Mouse (Mus musculus) lung, postnatal 14 days (tissue): ENCODE results near the gene Zfp605.
"Not testable (repeated sequence)": the region's sequence is repeated elsewhere in the genome, so short reads cannot be mapped to it uniquely, and the experiment has no call there.

Experiments
- DNase-seq: peaks from one replicate; pipeline ENCODE4 v3.0.0; 2021

Zfp605 gene

DNA sequence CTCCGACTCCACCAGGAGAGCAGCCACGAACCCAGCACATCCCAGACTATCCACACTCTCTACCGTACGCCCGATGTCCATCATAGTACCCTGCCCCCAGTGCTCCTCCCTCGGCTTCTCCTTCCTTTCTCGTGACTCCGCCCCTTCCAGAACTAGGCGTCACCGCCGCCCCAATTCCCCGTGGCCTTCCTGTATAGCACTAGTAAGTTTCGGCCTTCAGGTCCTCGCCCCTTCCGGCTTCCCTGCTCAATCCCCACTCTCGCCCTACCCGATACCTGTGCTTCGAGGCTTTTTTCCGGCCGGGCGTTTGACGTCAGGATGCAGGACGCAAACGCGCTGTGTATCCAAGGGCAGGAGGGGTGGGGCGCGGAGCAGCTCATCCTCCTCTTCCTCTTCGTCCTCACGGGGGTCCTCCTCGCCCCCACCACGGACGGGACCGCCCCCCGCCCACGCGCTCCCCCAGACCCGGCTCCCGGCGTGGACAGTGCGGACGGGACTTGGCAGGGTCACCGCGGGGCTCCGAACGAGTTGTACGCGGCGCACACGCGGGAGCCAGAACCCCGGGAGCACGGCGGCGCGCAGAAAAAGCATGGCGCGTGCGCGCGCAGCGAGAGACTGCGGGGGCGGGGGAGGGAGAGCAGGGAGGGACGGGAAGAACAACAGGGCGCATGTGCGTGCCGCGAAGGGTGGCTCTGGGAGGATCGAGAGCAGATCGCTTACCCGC, 2.1 kb upstream of the Zfp605 start, which contains the start of gene Gtpbp6:
Gtpbp6 (minus strand) TSS at position 617 of the 724 bp plus-strand sequence.
- DNase-seq, result peak; percentile 97

DNA sequence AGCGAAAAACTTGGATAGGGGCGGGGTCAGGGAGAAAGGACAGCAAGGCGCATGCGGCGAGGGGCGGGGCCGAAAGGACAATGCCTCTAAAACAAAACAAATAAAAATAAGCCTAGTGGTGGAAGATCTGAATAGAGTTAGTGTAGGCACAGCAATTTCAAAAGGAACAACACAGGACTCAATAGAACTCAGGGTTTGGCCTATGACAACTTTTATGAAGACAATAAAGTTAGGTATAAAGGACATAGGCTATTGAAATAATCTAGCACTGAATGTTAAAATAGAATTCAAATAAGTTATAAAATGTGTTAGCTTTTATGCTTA, 1.6 kb upstream of the Zfp605 start:
- DNase-seq, result no peak

DNA sequence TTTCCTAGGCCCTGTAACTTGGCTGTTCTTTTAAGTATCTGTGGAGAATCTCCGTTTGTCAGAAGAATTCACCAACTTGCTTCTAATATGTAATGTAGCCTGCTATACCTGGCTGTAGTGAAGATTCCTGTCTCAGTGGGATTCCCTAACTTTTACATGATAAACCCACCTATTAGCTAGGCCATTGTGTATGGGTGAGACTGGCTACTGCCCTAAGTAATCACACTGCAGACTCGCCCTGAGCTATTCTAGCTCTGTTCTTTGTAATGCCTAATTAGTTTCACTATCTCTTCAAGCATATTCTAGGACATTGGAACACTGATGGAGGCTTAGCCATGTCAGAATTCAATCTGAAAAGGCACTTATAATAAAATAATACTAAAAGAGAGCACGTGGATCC, 12.5 kb downstream of the Zfp605 start:
- DNase-seq, result not testable (repeated sequence)

DNA sequence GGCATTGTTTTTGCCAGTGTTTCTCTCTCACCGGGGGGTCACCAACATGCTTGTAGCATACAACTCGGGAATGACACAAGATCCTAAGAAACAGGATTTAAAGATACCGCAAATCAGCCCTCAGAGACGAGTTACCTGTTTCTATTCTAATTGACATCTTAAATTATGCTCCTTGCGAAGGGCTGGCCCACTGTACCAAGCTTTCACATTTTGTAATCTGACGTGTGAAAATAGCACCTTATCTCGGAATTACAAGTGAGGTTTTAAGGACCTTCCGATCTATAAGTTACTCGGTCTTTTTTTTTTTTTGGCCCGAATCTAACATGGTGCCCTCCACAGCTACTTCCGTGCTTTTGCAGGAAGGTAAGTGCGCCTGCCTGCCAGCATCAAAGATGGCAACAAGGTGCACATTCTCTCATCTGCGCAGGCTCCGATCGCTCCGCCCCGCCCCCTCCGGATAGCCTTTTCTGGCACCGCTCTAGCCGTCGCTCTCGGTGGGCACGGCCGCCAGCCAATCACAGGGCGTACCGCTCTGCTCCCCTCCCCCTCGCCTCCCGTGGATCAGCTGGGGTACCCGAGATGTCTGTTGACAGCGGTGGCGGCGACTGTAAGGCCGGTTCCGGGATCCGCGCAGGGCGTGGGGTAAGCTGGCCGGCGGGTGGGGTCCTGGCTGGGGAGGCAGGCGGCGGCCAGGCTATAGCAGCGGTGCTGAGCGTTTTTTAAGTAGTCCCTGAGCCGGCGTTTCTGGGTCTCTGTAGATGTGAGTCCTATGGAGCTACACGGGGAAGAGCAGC, 25.6 kb downstream of the Zfp605 start, which contains the start of gene Chfr:
Chfr (plus strand) TSS at position 550 of the 794 bp plus-strand sequence.
- DNase-seq, result peak; percentile 99

DNA sequence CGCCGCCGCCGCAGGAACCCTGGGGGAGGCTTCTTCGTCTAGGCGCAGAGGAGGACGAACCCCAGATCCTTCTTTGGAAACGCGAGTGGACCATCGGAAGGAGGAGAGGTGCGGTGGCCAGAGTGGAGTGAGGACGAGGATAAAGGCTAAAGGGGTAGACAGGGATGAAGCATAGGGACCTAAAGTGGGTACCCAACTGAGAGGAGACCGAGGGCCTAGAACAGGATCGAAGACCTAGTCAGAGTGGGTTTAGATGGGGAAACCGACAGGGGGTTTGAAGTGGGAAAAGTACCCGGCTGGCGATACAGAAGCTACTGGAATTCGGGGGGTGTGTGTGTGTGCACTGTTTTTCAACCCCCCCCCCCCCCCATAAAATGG, 26.2 kb downstream of the Zfp605 start:
- DNase-seq, result no peak

DNA sequence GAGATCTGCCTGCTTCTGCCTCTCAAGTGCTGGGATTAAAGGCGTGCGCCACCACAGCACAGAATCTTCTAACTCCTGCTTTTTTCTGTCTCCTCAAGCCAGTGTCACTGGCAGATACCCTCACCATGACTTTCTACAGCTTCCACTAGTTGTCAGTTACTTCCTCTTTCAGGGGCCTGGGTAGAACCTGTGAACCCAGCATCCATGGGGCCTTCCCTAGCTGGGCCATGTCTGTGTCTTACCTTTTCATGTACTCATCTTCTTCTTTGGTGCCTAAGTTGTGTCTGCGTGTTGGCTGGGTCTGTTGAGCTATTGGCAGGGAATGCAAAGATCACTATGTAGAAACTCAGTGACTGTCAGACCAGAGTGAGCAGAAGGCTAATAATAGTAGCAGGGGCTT, 27.9 kb downstream of the Zfp605 start:
- DNase-seq, result no peak

DNA sequence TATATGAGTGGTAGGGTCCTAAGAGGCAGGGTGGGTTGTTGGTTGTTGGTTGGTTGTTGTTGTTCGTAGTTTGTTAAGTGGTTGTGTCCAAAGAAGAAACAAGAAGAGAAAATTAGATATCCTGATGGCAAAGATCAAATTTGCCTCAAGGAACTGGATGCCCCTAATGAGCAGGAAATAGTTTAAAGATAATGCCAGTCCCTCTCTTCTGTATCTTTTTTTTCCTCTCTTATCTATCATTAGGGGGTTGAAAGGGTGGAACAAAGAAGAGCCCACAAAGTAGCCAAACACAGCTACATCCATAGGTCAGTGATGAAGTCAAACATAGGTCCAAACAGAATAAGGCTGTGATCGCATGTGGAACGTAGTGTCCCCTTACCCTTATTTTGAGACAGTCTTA, 29.4 kb downstream of the Zfp605 start:
- no peak for DNase-seq

DNA sequence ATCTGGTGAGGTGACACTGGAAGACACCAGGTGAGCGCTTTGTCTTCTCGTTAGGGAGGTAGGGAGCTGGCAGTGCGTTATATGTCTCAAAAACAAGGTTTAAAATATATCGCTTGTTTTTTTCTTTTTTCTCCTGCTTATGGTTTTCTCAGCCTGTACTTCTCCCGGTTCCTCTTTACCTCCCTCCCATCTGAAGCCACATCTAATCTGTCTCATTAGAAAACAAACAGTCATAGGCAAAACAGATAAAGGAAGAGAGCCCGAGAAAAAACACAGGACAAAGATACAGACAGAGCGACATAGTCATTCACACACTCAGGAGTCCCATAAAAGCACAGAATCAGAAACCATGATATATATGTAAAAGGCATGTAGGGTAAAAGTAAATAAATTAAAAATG, 30.5 kb downstream of the Zfp605 start:
- DNase-seq, result no peak

DNA sequence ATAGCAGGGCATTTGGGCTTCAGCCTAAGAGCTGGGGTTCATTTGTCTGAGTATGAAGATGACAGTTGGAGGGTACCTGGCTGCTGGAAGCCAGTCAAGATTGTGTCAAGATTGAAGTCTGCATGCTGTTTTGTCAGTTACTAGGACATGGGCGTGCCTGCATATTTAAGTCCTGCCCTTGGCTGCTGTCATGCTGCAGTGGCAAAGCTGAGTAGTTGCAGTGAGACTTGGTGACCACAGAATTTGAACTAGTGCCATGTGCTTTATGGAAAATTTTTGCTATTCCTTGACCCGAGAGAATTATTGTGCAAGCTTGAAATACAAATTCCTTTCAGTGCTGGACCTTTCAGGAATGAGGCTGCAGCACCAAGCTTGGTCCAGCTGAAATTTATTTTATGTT, 32.4 kb downstream of the Zfp605 start:
- peak; percentile 19 for DNase-seq

DNA sequence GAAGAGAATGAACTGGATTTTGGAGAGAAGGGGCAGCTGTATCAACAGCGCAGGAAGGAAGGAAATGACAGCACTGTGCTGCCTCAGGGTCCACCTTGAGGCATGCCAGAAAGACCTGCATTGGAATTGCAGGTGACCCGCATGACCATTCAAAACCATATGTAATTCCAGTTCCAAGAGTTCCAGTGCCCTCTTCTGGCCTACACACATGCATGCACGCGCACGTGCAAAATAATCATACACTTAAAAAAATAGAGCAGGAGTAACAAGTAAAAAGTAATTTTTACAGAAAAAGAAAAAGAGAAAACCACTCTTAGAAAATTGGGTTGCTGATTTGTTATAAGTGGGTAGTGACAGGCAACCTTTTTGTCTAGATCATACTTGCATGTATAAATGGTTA, 33.1 kb downstream of the Zfp605 start:
- DNase-seq, result peak; percentile 7

DNA sequence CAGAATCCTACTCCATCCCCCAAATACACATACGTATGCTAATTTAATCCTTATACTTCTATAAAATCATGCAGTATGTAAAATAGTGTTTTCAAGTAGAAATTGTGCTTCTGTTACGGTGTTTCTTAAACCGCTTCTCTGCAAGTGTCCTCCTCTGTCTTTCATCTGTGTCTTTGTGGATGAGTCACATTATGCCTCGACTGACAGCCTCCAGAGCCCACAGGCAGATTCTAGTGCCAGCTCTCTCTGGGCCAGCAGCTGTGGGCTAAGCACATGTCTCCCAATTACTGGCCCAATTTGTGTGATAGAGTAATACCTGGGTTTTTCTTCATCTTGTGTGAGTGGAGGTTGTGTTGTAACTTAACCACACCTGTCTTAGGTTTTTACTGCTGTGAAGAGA, 59.5 kb downstream of the Zfp605 start:
- DNase-seq, result no peak

DNA sequence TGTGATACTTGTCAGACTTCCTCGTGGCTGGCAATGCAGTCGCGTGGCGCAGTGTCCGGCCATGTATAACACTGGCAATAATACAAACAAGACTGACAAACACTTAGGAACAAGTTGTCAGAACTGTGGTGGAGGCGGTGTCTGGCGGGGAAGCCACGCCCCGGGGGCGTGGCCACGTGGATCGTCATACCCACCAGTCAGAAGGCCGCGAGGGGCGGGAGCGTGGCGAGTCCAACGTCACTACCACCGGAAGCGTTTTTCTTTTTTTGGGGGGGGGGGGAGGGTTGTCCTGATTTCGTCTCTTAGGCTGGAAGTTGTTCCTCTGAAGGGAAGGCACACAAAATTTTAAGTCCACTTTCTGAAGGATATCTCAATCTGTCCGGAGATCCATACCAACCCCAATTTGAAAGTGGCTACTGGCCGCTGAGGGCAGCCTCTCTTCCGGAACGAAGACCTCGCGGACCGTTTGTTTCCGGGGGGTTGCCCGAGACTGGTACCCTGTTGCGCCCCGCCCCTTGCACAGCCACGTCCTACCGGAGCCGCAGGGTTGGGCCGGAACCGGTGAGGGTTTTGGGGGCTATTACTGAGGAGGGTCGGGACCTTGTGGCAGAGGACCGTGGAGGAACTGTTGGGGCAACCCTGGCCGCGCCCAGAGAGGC, 66.6 kb downstream of the Zfp605 start, which contains the start of gene Golga3:
Golga3 (plus strand) TSS at position 340 of the 659 bp plus-strand sequence.
- peak; percentile 94 for DNase-seq

DNA sequence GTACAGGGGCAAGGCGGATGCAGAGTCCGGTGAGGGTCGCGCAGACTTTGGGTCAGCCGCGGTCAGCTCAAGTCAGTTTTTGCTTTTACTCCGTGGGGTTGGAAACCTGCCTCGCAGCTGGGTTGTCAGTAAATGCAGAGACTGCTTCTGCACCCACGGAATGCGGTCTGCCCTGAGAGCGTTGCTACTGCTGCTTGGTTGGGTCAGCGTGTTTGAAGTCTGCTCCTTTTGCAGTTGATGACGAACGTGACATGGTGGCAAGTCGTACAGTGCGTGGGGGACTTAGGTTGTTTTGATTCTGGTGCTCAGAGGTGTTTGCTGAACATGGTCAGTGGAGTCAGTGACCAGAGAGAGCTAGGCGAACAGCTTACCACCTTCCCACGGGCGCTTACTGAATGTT, 67.1 kb downstream of the Zfp605 start:
- no peak for DNase-seq

DNA sequence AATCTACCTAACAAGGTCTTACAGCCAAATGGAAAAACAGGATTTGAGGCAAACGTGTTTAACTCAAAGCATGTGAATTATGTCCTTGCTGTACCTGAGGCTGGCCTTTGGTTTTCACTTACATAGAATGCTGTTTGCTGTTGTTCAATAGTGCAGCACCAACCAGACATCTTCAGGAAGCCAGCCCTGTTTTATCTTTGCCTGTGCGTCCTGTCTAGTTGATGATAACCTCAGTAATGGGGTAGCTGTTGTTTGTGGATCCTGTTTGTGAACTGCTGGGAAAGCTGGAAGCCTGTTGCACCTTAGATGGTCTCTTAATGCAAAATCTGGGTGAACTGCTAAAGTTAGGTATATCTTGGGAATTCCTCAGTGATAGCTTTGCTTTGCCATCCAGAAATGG, 68.7 kb downstream of the Zfp605 start:
- DNase-seq, result no peak
